Mouse (Mus musculus) midbrain, postnatal 0 days (tissue): ENCODE data around the gene Parn. TPM values are rescaled to one million over a fixed set of nuclear protein-coding genes. Genes with fewer than 3 reads are reported as not detected.

ENCODE experiments used
- ATAC-seq: fragments of 200-750 bp; cut with Nextera tagmentation; 2 replicates; pipeline ENCODE4 v1.8.0; 2017; ENCODE audit warnings: moderate number of reproducible peaks, mild to moderate bottlenecking, moderate TSS enrichment, moderate library complexity; ENCODE audit not compliant: low FRiP score
- DNase-seq: peaks from one replicate; pipeline ENCODE4 v3.0.0-alpha.2; 2015; ENCODE audit warnings: low spot score
- H3K27ac ChIP-seq: fragments of 300-500 bp; sonication (generic); 2 replicates; pipeline ENCODE4 v1.5.1; 2014; ENCODE audit warnings: low read depth, mild to moderate bottlenecking, low read length, mixed read lengths
- H3K27me3 ChIP-seq: fragments of 300-500 bp; sonication (generic); 2 replicates; pipeline ENCODE4 v1.6.1; 2014; ENCODE audit warnings: low read length, control low read depth, mixed read lengths; ENCODE audit not compliant: insufficient read depth
- H3K36me3 ChIP-seq: fragments of 300-500 bp; sonication (generic); 2 replicates; pipeline ENCODE4 v1.6.1; 2014; ENCODE audit warnings: low read length, control low read depth, mixed read lengths; ENCODE audit not compliant: insufficient read depth
- H3K4me1 ChIP-seq: fragments of 300-500 bp; sonication (generic); 2 replicates; pipeline ENCODE4 v1.6.1; 2014; ENCODE audit warnings: mild to moderate bottlenecking, control low read depth, antibody characterized with exemption, low read length, mixed read lengths; ENCODE audit not compliant: insufficient read depth
- H3K4me2 ChIP-seq: fragments of 300-500 bp; sonication (generic); 2 replicates; pipeline ENCODE4 v1.6.1; 2014; ENCODE audit warnings: low read depth, mild to moderate bottlenecking, low read length, mixed read lengths; ENCODE audit not compliant: poor library complexity, severe bottlenecking
- H3K4me3 ChIP-seq: fragments of 300-500 bp; sonication (generic); 2 replicates; pipeline ENCODE4 v1.5.1; 2014; ENCODE audit warnings: low read depth, mild to moderate bottlenecking, low read length, moderate library complexity
- H3K9ac ChIP-seq: fragments of 300-500 bp; sonication (generic); replicated peaks from 2 replicates; pipeline ENCODE4 v1.6.1; 2014; ENCODE audit warnings: mild to moderate bottlenecking, low read length, moderate library complexity, mixed read lengths; ENCODE audit not compliant: poor library complexity, severe bottlenecking
- H3K9me3 ChIP-seq: fragments of 300-500 bp; sonication (generic); 2 replicates; pipeline ENCODE4 v1.6.1; 2016; ENCODE audit warnings: low read length, control low read depth
- CTCF ChIP-seq: IDR thresholded peaks from 2 replicates; pipeline ENCODE4 v1.5.1; 2016; ENCODE audit warnings: antibody characterized with exemption, mild to moderate bottlenecking
- WGBS: fragments of 180-500 bp; shearing (Covaris S2); extraction: QIAGEN DNeasy Blood & Tissue Kit; methylation state at CpG from one replicate; pipeline ENCODE4 v1.1.7; 2014; 5-methylcytosine and 5-hydroxymethylcytosine counted together
- polyA plus RNA-seq: library from polyadenylated mRNA; unstranded; fragments of >200 nt; fragmentation: Nextera tagmentation; extraction: Ambion mirVana; gene quantifications from 2 replicates; pipeline ENCODE4 v1.2.1, GENCODE M21; 2015
- total RNA-seq: library from RNA; depleted of rRNA; stranded (reverse); fragments of >200 nt; gene quantifications from 2 replicates; pipeline ENCODE4 v1.2.3, GENCODE M21; 2014

Parn gene
- total and polyA plus RNA-seq, 2 experiments from 2014 or later, result 11.8 to 28.0 TPM

DNA sequence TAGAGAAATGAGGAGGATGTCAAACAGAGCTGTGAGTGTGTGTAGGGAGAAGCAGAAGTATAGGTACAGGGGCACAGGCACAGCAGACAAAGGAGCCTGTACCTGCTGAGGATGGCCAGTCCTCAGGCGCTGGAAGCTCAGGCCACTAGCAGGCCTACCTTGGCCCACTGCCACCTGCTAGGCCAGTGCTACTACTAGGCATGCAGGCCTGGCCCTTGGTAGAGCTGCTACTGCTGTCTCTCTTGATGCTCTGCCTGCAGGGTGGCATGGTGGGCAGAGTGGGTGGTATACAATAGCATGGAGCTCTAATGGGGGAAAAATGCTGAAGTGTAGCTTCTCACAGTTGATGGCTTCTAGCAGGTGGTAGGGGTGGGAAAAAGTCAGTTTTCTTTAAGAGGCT is 88.0 kb downstream of the Parn start:
- Histone ChIP-seq H3K27ac (no peak overlapping the region), H3K9me3 (no peaks in the 10 kb centered on the region), H3K27me3 (no peaks in the 10 kb centered on the region), H3K4me3 (no peak overlapping the region), H3K9ac (no peak overlapping the region), H3K4me1 (no peaks in the 10 kb centered on the region), H3K36me3 (no peaks in the 10 kb centered on the region), H3K4me2 (no peak overlapping the region)
- 100% methylated on average over 1 of the region's 1 CpGs for WGBS
- TF ChIP-seq CTCF, result no peak
- no peak for DNase-seq
- no peak for ATAC-seq

DNA sequence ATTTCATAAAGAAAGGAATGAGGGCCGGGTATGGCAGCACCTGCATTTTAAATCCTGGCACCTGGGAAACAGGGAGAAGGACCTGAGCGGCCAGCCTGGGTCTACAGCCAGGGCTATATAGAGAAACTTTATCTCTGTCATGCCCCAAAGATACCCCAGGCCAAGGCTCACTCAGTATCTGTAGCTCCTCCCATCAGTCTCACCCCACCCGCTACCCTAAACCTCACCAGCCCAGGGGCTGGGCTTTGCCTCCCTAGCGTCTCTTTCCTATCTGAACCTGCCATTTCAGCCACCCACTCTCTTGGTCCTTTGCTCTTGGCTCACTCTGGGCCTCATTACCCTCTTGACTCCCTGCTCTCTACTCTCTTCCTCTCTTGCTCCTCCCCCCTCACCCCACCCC is 92.7 kb downstream of the Parn start:
- no peak overlapping the region for H3K4me2 ChIP-seq
- no peaks in the 10 kb centered on the region for H3K9me3 ChIP-seq
- H3K27me3 ChIP-seq, result no peaks in the 10 kb centered on the region
- H3K27ac ChIP-seq, result no peak overlapping the region
- no peak overlapping the region for H3K9ac ChIP-seq
- ATAC-seq (no peak), DNase-seq (no peak)
- no peaks in the 10 kb centered on the region for H3K4me1 ChIP-seq
- no peaks in the 10 kb centered on the region for H3K36me3 ChIP-seq
- H3K4me3 ChIP-seq, result no peak overlapping the region
- no peak for TF ChIP-seq CTCF
- 84% methylated on average over 4 of the region's 4 CpGs for WGBS

GRCm38 (mm10) chr16:13568280-13568679 is 99.7 kb downstream of the Parn start:
- no peak overlapping the region for H3K4me3 ChIP-seq
- no peaks in the 10 kb centered on the region for H3K9me3 ChIP-seq
- DNase-seq (no peak), ATAC-seq (no peak)
- no peak for TF ChIP-seq CTCF
- no peak overlapping the region for H3K9ac ChIP-seq
- WGBS, result 94% methylated on average over 2 of the region's 2 CpGs
- no peaks in the 10 kb centered on the region for H3K27me3 ChIP-seq
- no peak overlapping the region for H3K4me2 ChIP-seq
- H3K36me3 ChIP-seq, result no peaks in the 10 kb centered on the region
- no peaks in the 10 kb centered on the region for H3K4me1 ChIP-seq
- H3K27ac ChIP-seq, result no peak overlapping the region

- no peaks in the 10 kb centered on the region for H3K4me1 ChIP-seq
- TF ChIP-seq CTCF, result no peak
- H3K9ac ChIP-seq, result no peak overlapping the region
- H3K36me3 ChIP-seq, result no peaks in the 10 kb centered on the region
- no peak overlapping the region for H3K27ac ChIP-seq
- no peaks in the 10 kb centered on the region for H3K27me3 ChIP-seq
- ATAC-seq (no peak), DNase-seq (no peak)
- H3K9me3 ChIP-seq, result no peaks in the 10 kb centered on the region
- H3K4me3 ChIP-seq, result no peak overlapping the region
- WGBS, result 82% methylated on average over 1 of the region's 1 CpGs
- H3K4me2 ChIP-seq, result no peak overlapping the region
Measured at GRCm38 (mm10) chr16:13567614-13568013, 100.4 kb downstream of the Parn start.

- Histone ChIP-seq H3K36me3 (no peaks in the 10 kb centered on the region), H3K27ac (no peak overlapping the region), H3K4me3 (no peak overlapping the region), H3K27me3 (no peaks in the 10 kb centered on the region), H3K4me2 (no peak overlapping the region), H3K9ac (no peak overlapping the region), H3K9me3 (no peaks in the 10 kb centered on the region), H3K4me1 (no peaks in the 10 kb centered on the region)
- TF ChIP-seq CTCF, result no peak
- WGBS, result 86% methylated on average over 6 of the region's 6 CpGs
- ATAC-seq (no peak), DNase-seq (no peak)
Measured at GRCm38 (mm10) chr16:13566351-13566750, 101.6 kb downstream of the Parn start.

DNA sequence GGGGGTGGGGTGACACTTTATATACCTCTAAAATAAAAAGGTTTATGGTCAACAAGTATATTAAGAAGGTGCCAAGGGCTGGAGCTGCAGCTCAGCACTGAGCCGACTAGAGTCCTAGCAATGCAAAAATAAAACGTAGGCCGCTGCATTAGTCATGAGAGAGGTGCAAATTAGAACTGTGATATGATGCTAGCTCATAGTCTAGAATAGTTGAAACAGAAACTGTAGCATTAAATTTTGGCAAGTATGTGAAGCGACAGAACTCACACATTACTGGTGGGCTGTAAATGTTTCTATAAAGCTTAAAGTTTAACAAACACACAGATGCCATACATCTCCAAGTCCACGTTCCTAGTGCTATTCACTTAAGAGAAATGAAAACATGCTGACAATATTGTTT is 102.7 kb downstream of the Parn start:
- no peak for TF ChIP-seq CTCF

DNA sequence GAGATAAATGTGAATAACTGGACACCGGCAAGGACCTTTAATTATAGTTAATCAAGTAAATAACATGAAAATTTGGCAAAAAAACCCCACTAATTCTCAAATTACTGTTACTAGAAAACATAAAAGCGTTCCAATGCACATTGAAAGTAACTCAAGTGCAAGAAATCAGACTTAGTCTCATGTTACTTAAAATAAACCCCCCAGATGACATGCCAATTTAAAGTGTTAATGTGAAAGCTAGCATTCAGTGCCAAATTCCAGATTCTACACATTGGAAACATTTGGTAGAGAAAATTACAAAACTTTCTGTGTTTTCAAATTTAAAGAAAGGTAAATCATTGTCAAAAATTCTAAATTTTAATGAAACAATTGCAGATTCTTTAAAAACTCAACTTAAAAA is 110.2 kb downstream of the Parn start:
- Histone ChIP-seq H3K27me3 (no peaks in the 10 kb centered on the region), H3K4me1 (no peaks in the 10 kb centered on the region), H3K9ac (no peak overlapping the region), H3K36me3 (peaks cover 3% of the 10 kb centered on the region; the same call in 1 of the 2 replicates), H3K27ac (no peak overlapping the region), H3K4me3 (no peak overlapping the region), H3K4me2 (no peak overlapping the region), H3K9me3 (no peaks in the 10 kb centered on the region)
- DNase-seq (no peak), ATAC-seq (no peak)
- 76% methylated on average over 2 of the region's 2 CpGs for WGBS
- TF ChIP-seq CTCF, result no peak

More for the DNA sequence above, 102.7 kb downstream of the Parn start:
- H3K27ac ChIP-seq, result no peak overlapping the region
- no peaks in the 10 kb centered on the region for H3K36me3 ChIP-seq
- DNase-seq (no peak), ATAC-seq (no peak)
- 93% methylated on average over 5 of the region's 5 CpGs for WGBS
- no peaks in the 10 kb centered on the region for H3K27me3 ChIP-seq
- H3K9me3 ChIP-seq, result no peaks in the 10 kb centered on the region
- H3K4me2 ChIP-seq, result no peak overlapping the region
- no peak overlapping the region for H3K4me3 ChIP-seq
- H3K4me1 ChIP-seq, result no peaks in the 10 kb centered on the region
- no peak overlapping the region for H3K9ac ChIP-seq
